Mouse (Mus musculus): ENCODE results near the gene Mup1. TPM values are rescaled to one million over a fixed set of nuclear protein-coding genes. Genes with fewer than 3 reads are reported as not detected.
"Not testable (repeated sequence)": the region's sequence is repeated elsewhere in the genome, so short reads cannot be mapped to it uniquely, and the experiment has no call there.

Gene Mup1
- total RNA-seq (2015) (not detected in 2 replicates), total RNA-seq (2017) (not detected in 2 replicates)

DNA sequence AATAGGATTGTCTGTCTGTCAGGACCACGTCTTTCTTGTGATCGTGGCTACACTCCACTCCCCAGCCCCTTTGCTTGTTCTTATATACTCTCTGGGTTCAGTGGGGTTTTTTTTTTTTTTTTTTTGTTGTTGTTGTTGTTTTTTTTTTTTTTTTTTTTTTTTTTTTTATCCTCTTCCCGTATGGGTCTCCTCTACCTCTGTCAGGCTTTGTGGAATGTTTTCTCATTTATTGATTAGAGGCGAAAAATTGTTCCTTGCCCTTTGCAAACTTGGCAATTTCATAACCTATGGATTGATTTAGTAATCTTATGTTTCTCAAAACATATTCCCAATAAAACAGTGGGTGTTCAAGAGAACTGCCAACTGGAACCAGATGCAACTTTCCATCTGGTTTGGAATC, at the start of gene Mup1:
Mup1 (minus strand) TSS at position 101 of the 400 bp plus-strand sequence.
- not testable (repeated sequence) for ATAC-seq (replicated peaks; ENCODE audit: poor library complexity)

Other genes starting within 250 kb of the Mup1 start
- not detected in 2 replicates for gene Mup9, start 80.0 kb downstream of the Mup1 start, total RNA-seq (2015)
- gene Mup9, start 80.0 kb downstream of the Mup1 start, total RNA-seq (2017): not detected in 2 replicates
- not detected in 2 replicates for gene Mup10, start 80.2 kb upstream of the Mup1 start, total RNA-seq (2015)
- not detected in 2 replicates for gene Mup10, start 80.2 kb upstream of the Mup1 start, total RNA-seq (2017)
- not detected in 2 replicates for gene Mup11, start 160.5 kb upstream of the Mup1 start, total RNA-seq (2015)
- gene Mup11, start 160.5 kb upstream of the Mup1 start, total RNA-seq (2017): not detected in 2 replicates
- gene Mup12, start 239.4 kb upstream of the Mup1 start, total RNA-seq (2015): not detected in 2 replicates
- gene Mup12, start 239.4 kb upstream of the Mup1 start, total RNA-seq (2017): not detected in 2 replicates